Mouse (Mus musculus): ENCODE data around the gene Gm15023. TPM values are rescaled to one million over a fixed set of nuclear protein-coding genes. Genes with fewer than 3 reads are reported as not detected.
"Not testable (repeated sequence)": the region's sequence is repeated elsewhere in the genome, so short reads cannot be mapped to it uniquely, and the experiment has no call there.

Gene Gm15023
- total RNA-seq (2021) = not detected
- long read RNA-seq, experiment 1 = 0 reads
- long read RNA-seq, experiment 2 = 0 reads

- H3K27ac ChIP-seq; DNase-seq; intact Hi-C loops (cut with DNase I); H3K4me3 ChIP-seq: not testable (repeated sequence)
These were observed at the start of gene Gm15023 for GRCm38 (mm10) chrX:135177532-135177931. Gm15023 (minus strand) TSS chrX:135177632.

- intact Hi-C loops (cut with DNase I) = no loop called here
- TF ChIP-seq CTCF (IDR thresholded peaks at IDR 0.05) = no peak
- Histone ChIP-seq H3K27ac (no peak within 1 kb of the TSS), H3K4me3 (peak within 1 kb of the TSS; percentile 23)
- DNase-seq = no peak
These were observed 33.2 kb upstream of the Gm15023 start, which contains the start of gene Tceal6 for GRCm38 (mm10) chrX:135210436-135211221. Tceal6 (minus strand) TSS chrX:135210687.

GRCm38 (mm10) chrX:135209773-135210435 lies 32.5 kb upstream of the Gm15023 start:
- H3K4me3 ChIP-seq = peak overlapping the region; percentile 23
- DNase-seq; intact Hi-C loops (cut with DNase I); H3K27ac ChIP-seq: not testable (repeated sequence)

GRCm38 (mm10) chrX:135189924-135190323 lies 12.5 kb upstream of the Gm15023 start:
- DNase-seq; intact Hi-C loops (cut with DNase I): not testable (repeated sequence)

GRCm38 (mm10) chrX:135188661-135189060 lies 11.2 kb upstream of the Gm15023 start:
- DNase-seq; H3K4me3 ChIP-seq; intact Hi-C loops (cut with DNase I); H3K27ac ChIP-seq: not testable (repeated sequence)

More at GRCm38 (mm10) chrX:135189924-135190323, 12.5 kb upstream of the Gm15023 start:
- H3K4me3 ChIP-seq, H3K27ac ChIP-seq: not testable (repeated sequence)

Other genes starting within 250 kb of the Gm15023 start
- not detected for gene Nxf2, start 212.9 kb downstream of the Gm15023 start, total RNA-seq (2021)
- gene Zmat1, start 168.4 kb downstream of the Gm15023 start, total RNA-seq (2021) = 1 to 10 TPM in 1 of 2 experiments, under 1 TPM in 1; 0.54 to 1.9 TPM
- not detected for gene Tceal6, start 33.1 kb upstream of the Gm15023 start, total RNA-seq (2021)
- not detected for gene Pramel3, start 124.7 kb upstream of the Gm15023 start, total RNA-seq (2021)
- gene Gm5128, start 195.7 kb upstream of the Gm15023 start, total RNA-seq (2021) = not detected